18 mouse cellular contexts compared by ENCODE assay signal in the genomic region with DNA sequence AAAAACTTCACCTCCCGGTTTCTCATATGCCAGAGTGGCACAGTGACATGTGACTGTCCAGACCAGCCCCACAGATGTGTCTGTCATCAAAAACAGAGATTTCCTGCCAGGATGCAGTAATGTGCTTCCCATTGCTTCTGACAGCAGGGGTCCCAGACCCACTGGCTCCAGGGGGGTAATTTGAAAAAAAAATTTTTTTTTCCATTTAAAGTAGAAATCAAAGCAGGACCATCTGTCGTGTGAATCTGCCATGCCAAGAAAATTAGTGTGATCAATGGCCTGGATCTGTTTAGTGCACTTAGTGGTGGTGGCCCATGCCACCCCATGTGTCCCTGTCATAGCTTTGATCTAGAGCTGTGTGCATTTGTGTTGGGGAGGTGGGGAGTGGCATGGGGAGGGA. TPM values are rescaled to one million over a fixed set of nuclear protein-coding genes. Genes with fewer than 3 reads are reported as not detected.
DNase-seq lines count a peak whose midpoint lies in the region; ATAC-seq lines count a peak whose summit lies in the region.
"Had no signal": no experiment of that assay in that cellular context is flagged by ENCODE, and none has a peak within 500 bp of the region (broad histone marks: within the 10 kb centered on the region; RNA-seq: fewer than 3 reads in every experiment).

No protein-coding gene starts in this region.

- peak; percentile 41; the same call in 1 of the 2 replicates for ATAC-seq in midbrain, embryonic 14.5 days (ENCODE audit: low FRiP score, low TSS enrichment)
- no peak for ATAC-seq in midbrain, embryonic 13.5 days
- ATAC-seq in hindbrain, embryonic 14.5 days (ENCODE audit: low FRiP score): peak; percentile 79
- peak; percentile 76 for ATAC-seq in neural tube, embryonic 13.5 days (ENCODE audit: low read depth)

- no peaks in the 10 kb centered on the region for H3K9me3 ChIP-seq in midbrain, embryonic 14.5 days (ENCODE audit: control insufficient read depth, low read length)
- H3K9me3 ChIP-seq in midbrain, embryonic 13.5 days: no peaks in the 10 kb centered on the region
- no peaks in the 10 kb centered on the region for H3K9me3 ChIP-seq in hindbrain, embryonic 14.5 days (ENCODE audit: control insufficient read depth, low read length)
- no peaks in the 10 kb centered on the region for H3K9me3 ChIP-seq in neural tube, embryonic 13.5 days
- H3K9me3 ChIP-seq: limb, embryonic 15.5 days had no signal

- no peaks in the 10 kb centered on the region for H3K4me1 ChIP-seq in midbrain, embryonic 14.5 days (ENCODE audit: control insufficient read depth, insufficient read depth, low read length)
- no peaks in the 10 kb centered on the region for H3K4me1 ChIP-seq in midbrain, embryonic 13.5 days (replicated peaks)
- no peaks in the 10 kb centered on the region for H3K4me1 ChIP-seq in hindbrain, embryonic 14.5 days (replicated peaks; ENCODE audit: control insufficient read depth, insufficient read depth, low read length)
- H3K4me1 ChIP-seq in neural tube, embryonic 13.5 days (replicated peaks): no peaks in the 10 kb centered on the region; the same call in 1 of the 2 replicates

- 68% methylated on average over 2 of the region's 2 CpGs for WGBS in midbrain, embryonic 14.5 days
- 58% methylated on average over 2 of the region's 2 CpGs for WGBS in midbrain, embryonic 13.5 days
- 46% methylated on average over 2 of the region's 2 CpGs for WGBS in hindbrain, embryonic 14.5 days
- 27% methylated on average over 2 of the region's 2 CpGs for WGBS in neural tube, embryonic 13.5 days

- H3K36me3 ChIP-seq in midbrain, embryonic 14.5 days (ENCODE audit: control insufficient read depth, insufficient read depth, low read length): no peaks in the 10 kb centered on the region
- no peaks in the 10 kb centered on the region for H3K36me3 ChIP-seq in midbrain, embryonic 13.5 days
- no peaks in the 10 kb centered on the region for H3K36me3 ChIP-seq in hindbrain, embryonic 14.5 days (replicated peaks; ENCODE audit: control insufficient read depth, insufficient read depth)
- H3K36me3 ChIP-seq in neural tube, embryonic 13.5 days: no peaks in the 10 kb centered on the region

- no peak overlapping the region for H3K9ac ChIP-seq in midbrain, embryonic 14.5 days (replicated peaks; ENCODE audit: low read length)
- no peak overlapping the region for H3K9ac ChIP-seq in midbrain, embryonic 13.5 days (replicated peaks)
- no peak overlapping the region for H3K9ac ChIP-seq in hindbrain, embryonic 14.5 days
- H3K9ac ChIP-seq in neural tube, embryonic 13.5 days: no peak overlapping the region
- H3K9ac ChIP-seq: limb, embryonic 15.5 days had no signal

- no peaks in the 10 kb centered on the region for H3K27me3 ChIP-seq in midbrain, embryonic 14.5 days (ENCODE audit: control insufficient read depth, insufficient read depth, low read length)
- no peaks in the 10 kb centered on the region for H3K27me3 ChIP-seq in midbrain, embryonic 13.5 days
- H3K27me3 ChIP-seq in hindbrain, embryonic 14.5 days (ENCODE audit: control insufficient read depth, insufficient read depth, low read length): no peaks in the 10 kb centered on the region
- H3K27me3 ChIP-seq in neural tube, embryonic 13.5 days: no peaks in the 10 kb centered on the region
- H3K27me3 ChIP-seq: CH12.LX; limb, embryonic 15.5 days had no signal

- no peak overlapping the region for H3K4me2 ChIP-seq in midbrain, embryonic 14.5 days (ENCODE audit: low read length)
- H3K4me2 ChIP-seq in midbrain, embryonic 13.5 days (replicated peaks): no peak overlapping the region
- no peak overlapping the region for H3K4me2 ChIP-seq in hindbrain, embryonic 14.5 days (replicated peaks)
- H3K4me2 ChIP-seq in neural tube, embryonic 13.5 days: no peak overlapping the region
- H3K4me2 ChIP-seq: limb, embryonic 15.5 days had no signal

- no peak overlapping the region for H3K4me3 ChIP-seq in midbrain, embryonic 14.5 days (replicated peaks; ENCODE audit: low read depth, low read length)
- H3K4me3 ChIP-seq in midbrain, embryonic 13.5 days (replicated peaks): no peak overlapping the region
- H3K4me3 ChIP-seq in hindbrain, embryonic 14.5 days (replicated peaks; ENCODE audit: low read length): no peak overlapping the region
- no peak overlapping the region for H3K4me3 ChIP-seq in neural tube, embryonic 13.5 days
- H3K4me3 ChIP-seq: heart, adult 2 months; limb, embryonic 15.5 days had no signal

- H3K27ac ChIP-seq in midbrain, embryonic 14.5 days (replicated peaks; ENCODE audit: low read depth, low read length): no peak overlapping the region
- H3K27ac ChIP-seq in midbrain, embryonic 13.5 days: no peak overlapping the region
- no peak overlapping the region for H3K27ac ChIP-seq in hindbrain, embryonic 14.5 days
- H3K27ac ChIP-seq in neural tube, embryonic 13.5 days (replicated peaks): no peak overlapping the region
- H3K27ac ChIP-seq: heart, adult 2 months had no signal

- peak; percentile 12 for DNase-seq in embryo, embryonic 10 days (ENCODE audit: low spot score)
- DNase-seq in embryo, embryonic 9.5 days (ENCODE audit: extremely low spot score): no peak
- no peak for DNase-seq in midbrain, embryonic 14.5 days
- DNase-seq in hindbrain, embryonic 14.5 days (ENCODE audit: low spot score): no peak
- DNase-seq in yolk sac, embryonic 10.5 days (ENCODE audit: low spot score): no peak
- no peak for DNase-seq in T-cell, adult 2 months (ENCODE audit: low spot score)
- DNase-seq: adrenal gland, adult 8-10 months; cerebellum, adult 11 months; heart, adult 2 months; kidney, adult 2 months; kidney, postnatal 14 days; layer of hippocampus, adult 9-11 months; lung, postnatal 14 days; retina, postnatal 1 day had no signal

RNA-seq across cellular contexts. Expression of gene Rasgrp3, which starts 55.5 kb away (rescaled TPM):
- 2.6 and 8.4 TPM in 2 replicates for polyA plus RNA-seq in midbrain, embryonic 14.5 days (2014; fragmentation: Nextera tagmentation; extraction: Ambion mirVana)
- 5.5 TPM in 2 replicates for polyA plus RNA-seq in midbrain, embryonic 13.5 days (2015; fragmentation: Nextera tagmentation; extraction: Ambion mirVana)
- polyA plus RNA-seq in hindbrain, embryonic 14.5 days (2014; fragmentation: Nextera tagmentation; extraction: Ambion mirVana): 7.2 and 8.6 TPM in 2 replicates
- 6.0 and 12.5 TPM in 2 replicates for polyA plus RNA-seq in neural tube, embryonic 13.5 days (2015; fragmentation: Nextera tagmentation; extraction: Ambion mirVana)
